Mouse (Mus musculus) spleen, postnatal 36 days (tissue): ENCODE data around the gene Gas2.

Source experiments
- DNase-seq, 2 experiments: peaks; one replicate each; pipeline ENCODE4 v3.0.0; 2022; ENCODE audit warnings: low spot score in 2 of 2, mixed read lengths in 1 of 2

Gene Gas2

GRCm38 (mm10) chr7:51861250-51862096, at the start of gene Gas2:
Gene Gas2 (plus strand): TSS chr7:51862015.
- peak; percentile 80 to 82 for DNase-seq

GRCm38 (mm10) chr7:51815473-51816282, 46.1 kb upstream of the Gas2 start:
- DNase-seq: no peak

- DNase-seq: no peak
Observed at GRCm38 (mm10) chr7:51816283-51816839, 45.5 kb upstream of the Gas2 start.

GRCm38 (mm10) chr7:51818251-51818974, 43.4 kb upstream of the Gas2 start:
- no peak for DNase-seq

- DNase-seq: no peak
Observed at GRCm38 (mm10) chr7:51819891-51820290, 41.9 kb upstream of the Gas2 start.

- no peak for DNase-seq
Observed at GRCm38 (mm10) chr7:51821467-51821866, 40.3 kb upstream of the Gas2 start.

- DNase-seq: no peak
Observed at GRCm38 (mm10) chr7:51823562-51824338, 38.1 kb upstream of the Gas2 start.

GRCm38 (mm10) chr7:51831917-51832316, 29.9 kb upstream of the Gas2 start:
- no peak for DNase-seq

GRCm38 (mm10) chr7:51840515-51840914, 21.3 kb upstream of the Gas2 start:
- DNase-seq: no peak

- DNase-seq: no peak
Observed at GRCm38 (mm10) chr7:51850877-51851276, 10.9 kb upstream of the Gas2 start.

- no peak for DNase-seq
Observed at GRCm38 (mm10) chr7:51851890-51852507, 9.8 kb upstream of the Gas2 start.

GRCm38 (mm10) chr7:51862097-51862492, 280 bp downstream of the Gas2 start, which contains the start of gene Fancf:
Gene Fancf (minus strand): TSS chr7:51862267.
- DNase-seq: peak; percentile 92 to 93

- no peak for DNase-seq
Observed at GRCm38 (mm10) chr7:51862842-51863241, 1.0 kb downstream of the Gas2 start.

- DNase-seq: no peak
Observed at GRCm38 (mm10) chr7:51865336-51865735, 3.5 kb downstream of the Gas2 start.

GRCm38 (mm10) chr7:51867983-51868382, 6.2 kb downstream of the Gas2 start:
- DNase-seq: no peak

- DNase-seq: no peak
Observed at GRCm38 (mm10) chr7:51872041-51872440, 10.2 kb downstream of the Gas2 start.

- no peak for DNase-seq
Observed at GRCm38 (mm10) chr7:51872597-51872996, 10.8 kb downstream of the Gas2 start.

- no peak for DNase-seq
Observed at GRCm38 (mm10) chr7:51876316-51876715, 14.5 kb downstream of the Gas2 start.

GRCm38 (mm10) chr7:51878730-51879129, 16.9 kb downstream of the Gas2 start:
- no peak for DNase-seq

- peak; percentile 22 to 25 for DNase-seq
Observed at GRCm38 (mm10) chr7:51879136-51879723, 17.4 kb downstream of the Gas2 start.
